Mouse (Mus musculus): ENCODE data around the gene Fthl17b.

GRCm38 (mm10) chrX:8921813-8922607 is 40.8 kb downstream of the Fthl17b start:
- no peak for TF ChIP-seq MYOG (IDR thresholded peaks at IDR 0.05; ENCODE audit: control insufficient read depth, extremely low read depth, insufficient read length)
- no peak for TF ChIP-seq CTCF (IDR thresholded peaks at IDR 0.05; ENCODE audit: control insufficient read depth, insufficient read depth, insufficient read length)
- TF ChIP-seq USF1 (IDR thresholded peaks at IDR 0.05; ENCODE audit: low read depth): no peak
